Mouse (Mus musculus) lung, postnatal 0 days (tissue): ENCODE measurements around the gene Hmgxb4. TPM values are rescaled to one million over a fixed set of nuclear protein-coding genes. Genes with fewer than 3 reads are reported as not detected.
A peak's percentile ranks its signal among the peaks of the same experiment; 100 is the strongest.

Experiments used
- ATAC-seq: fragments of 200-750 bp; cut with Nextera tagmentation; 2 replicates; pipeline ENCODE4 v1.8.0; 2017; ENCODE audit warnings: moderate library complexity
- DNase-seq: peaks from one replicate; pipeline ENCODE4 v3.0.0-alpha.2; 2016; ENCODE audit warnings: low spot score
- H3K27ac ChIP-seq: fragments of 300-500 bp; sonication (generic); 2 replicates; pipeline ENCODE4 v1.5.1; 2014; ENCODE audit warnings: antibody characterized with exemption, mild to moderate bottlenecking, low read length, mixed read lengths
- H3K27me3 ChIP-seq: fragments of 300-500 bp; sonication (generic); replicated peaks from 2 replicates; pipeline ENCODE4 v1.6.1; 2014; ENCODE audit warnings: low read length, mixed read lengths; ENCODE audit not compliant: insufficient read depth
- H3K36me3 ChIP-seq: fragments of 300-500 bp; sonication (generic); 2 replicates; pipeline ENCODE4 v1.6.1; 2014; ENCODE audit warnings: low read length, mixed read lengths; ENCODE audit not compliant: insufficient read depth
- H3K4me1 ChIP-seq: fragments of 300-500 bp; sonication (generic); 2 replicates; pipeline ENCODE4 v1.6.1; 2014; ENCODE audit warnings: antibody characterized with exemption, low read depth, low read length, mixed read lengths; ENCODE audit not compliant: insufficient read depth
- H3K4me2 ChIP-seq: fragments of 300-500 bp; sonication (generic); replicated peaks from 2 replicates; pipeline ENCODE4 v1.6.1; 2014; ENCODE audit warnings: low read depth, mild to moderate bottlenecking, low read length, moderate library complexity, mixed read lengths
- H3K4me3 ChIP-seq: fragments of 300-500 bp; sonication (generic); 2 replicates; pipeline ENCODE4 v1.5.1; 2014; ENCODE audit warnings: low read depth, low read length
- H3K9ac ChIP-seq: fragments of 300-500 bp; sonication (generic); replicated peaks from 2 replicates; pipeline ENCODE4 v1.6.1; 2014; ENCODE audit warnings: low read depth, mild to moderate bottlenecking
- H3K9me3 ChIP-seq: fragments of 300-500 bp; sonication (generic); 2 replicates; pipeline ENCODE4 v1.6.1; 2016; ENCODE audit warnings: low read length, mixed read lengths
- CTCF ChIP-seq: IDR thresholded peaks from 2 replicates; pipeline ENCODE4 v1.5.1; 2016; ENCODE audit warnings: antibody characterized with exemption, mild to moderate bottlenecking
- EP300 ChIP-seq: IDR thresholded peaks from 2 replicates; pipeline ENCODE4 v1.6.1; 2016; ENCODE audit warnings: antibody characterized with exemption, mild to moderate bottlenecking, control low read depth
- WGBS: fragments of 180-500 bp; shearing (Covaris S2); extraction: QIAGEN DNeasy Blood & Tissue Kit; methylation state at CpG from one replicate; pipeline ENCODE4 v1.1.7; 2014; 5-methylcytosine and 5-hydroxymethylcytosine counted together
- polyA plus RNA-seq: library from polyadenylated mRNA; unstranded; fragments of >200 nt; fragmentation: Nextera tagmentation; extraction: Ambion mirVana; gene quantifications from 2 replicates; pipeline ENCODE4 v1.2.1, GENCODE M21; 2015

The Hmgxb4 gene
- polyA plus RNA-seq, 1 experiment from 2014 or later: 21.2 TPM

GRCm38 (mm10) chr8:74987436-74987835 is 5.7 kb upstream of the Hmgxb4 start:
- DNase-seq: no peak
- H3K36me3 ChIP-seq: no peaks in the 10 kb centered on the region
- H3K4me3 ChIP-seq: no peak overlapping the region
- no peak overlapping the region for H3K27ac ChIP-seq
- H3K4me1 ChIP-seq: no peaks in the 10 kb centered on the region
- H3K9me3 ChIP-seq: no peaks in the 10 kb centered on the region
- H3K27me3 ChIP-seq: no peaks in the 10 kb centered on the region
- TF ChIP-seq EP300 (no peak), CTCF (no peak)
- no peak for ATAC-seq
- H3K9ac ChIP-seq: no peak overlapping the region
- H3K4me2 ChIP-seq: no peak overlapping the region
- 89% methylated on average over 5 of the region's 5 CpGs for WGBS

- no peaks in the 10 kb centered on the region for H3K9me3 ChIP-seq
- no peak overlapping the region for H3K27ac ChIP-seq
- 0 out of 2 replicates have a peak, but pooled peaks cover 5% of the 10 kb centered on the region for H3K4me1 ChIP-seq
- ATAC-seq (peak; percentile 39), DNase-seq (peak; percentile 66)
- H3K27me3 ChIP-seq: no peaks in the 10 kb centered on the region
- 0 out of 2 replicates have a peak overlapping the region, but pooled peaks have one; percentile 12 for H3K4me3 ChIP-seq
- H3K36me3 ChIP-seq: no peaks in the 10 kb centered on the region
- WGBS: 7% methylated on average over 15 of the region's 15 CpGs
- peak overlapping the region; percentile 44 for H3K4me2 ChIP-seq
- no peak overlapping the region for H3K9ac ChIP-seq
- TF ChIP-seq CTCF (no peak), EP300 (no peak)
Observed at GRCm38 (mm10) chr8:74990021-74990420, 3.1 kb upstream of the Hmgxb4 start.

- Histone ChIP-seq H3K9me3 (no peaks in the 10 kb centered on the region), H3K27me3 (no peaks in the 10 kb centered on the region), H3K4me1 (0 out of 2 replicates have a peak, but pooled peaks cover 5% of the 10 kb centered on the region), H3K9ac (peak overlapping the region; percentile 99), H3K4me2 (peak overlapping the region; percentile 80), H3K36me3 (no peaks in the 10 kb centered on the region), H3K27ac (peak overlapping the region; percentile 94), H3K4me3 (peak overlapping the region; percentile 89)
- TF ChIP-seq CTCF (peak; percentile 29; the same call in 1 of the 2 replicates), EP300 (no peak)
- peak; percentile 96 for DNase-seq
- ATAC-seq: peak; percentile 96
- WGBS: 2% methylated on average over 73 of the region's 111 CpGs
Observed at GRCm38 (mm10) chr8:74993475-74994451, 607 bp downstream of the Hmgxb4 start.

- H3K27ac ChIP-seq: no peak overlapping the region
- peak overlapping the region; percentile 89 for H3K4me3 ChIP-seq
- H3K9ac ChIP-seq: no peak overlapping the region
- no peaks in the 10 kb centered on the region for H3K9me3 ChIP-seq
- DNase-seq (peak; percentile 33), ATAC-seq (no peak)
- TF ChIP-seq CTCF: no peak
- H3K4me2 ChIP-seq: peak overlapping the region; percentile 80
- H3K4me1 ChIP-seq: 0 out of 2 replicates have a peak, but pooled peaks cover 5% of the 10 kb centered on the region
- under 1% methylated on average over 7 of the region's 7 CpGs for WGBS
- H3K27me3 ChIP-seq: no peaks in the 10 kb centered on the region
- H3K36me3 ChIP-seq: no peaks in the 10 kb centered on the region
Observed at GRCm38 (mm10) chr8:74994540-74994939, 1.4 kb downstream of the Hmgxb4 start.

- no peak overlapping the region for H3K9ac ChIP-seq
- no peak for ATAC-seq
- no peak for DNase-seq
- peaks cover 16% of the 10 kb centered on the region for H3K36me3 ChIP-seq
- no peaks in the 10 kb centered on the region for H3K9me3 ChIP-seq
- WGBS: 90% methylated on average over 3 of the region's 3 CpGs
- H3K4me2 ChIP-seq: no peak overlapping the region
- no peak overlapping the region for H3K4me3 ChIP-seq
- TF ChIP-seq CTCF: no peak
- no peak for TF ChIP-seq EP300
- H3K27ac ChIP-seq: no peak overlapping the region
- H3K4me1 ChIP-seq: no peaks in the 10 kb centered on the region
- H3K27me3 ChIP-seq: no peaks in the 10 kb centered on the region
Observed at GRCm38 (mm10) chr8:75000431-75000830, 7.3 kb downstream of the Hmgxb4 start.

GRCm38 (mm10) chr8:75008826-75009225 is 15.7 kb downstream of the Hmgxb4 start:
- no peaks in the 10 kb centered on the region; the same call in none of the 2 replicates for H3K36me3 ChIP-seq
- ATAC-seq: no peak
- no peak overlapping the region for H3K4me3 ChIP-seq
- no peaks in the 10 kb centered on the region for H3K9me3 ChIP-seq
- H3K27ac ChIP-seq: no peak overlapping the region
- no peak overlapping the region for H3K4me2 ChIP-seq
- no peaks in the 10 kb centered on the region for H3K27me3 ChIP-seq
- no peak overlapping the region for H3K9ac ChIP-seq
- H3K4me1 ChIP-seq: no peaks in the 10 kb centered on the region
- no peak for TF ChIP-seq CTCF
- TF ChIP-seq EP300: no peak
- DNase-seq: no peak
- 95% methylated on average over 2 of the region's 2 CpGs for WGBS
